Mouse (Mus musculus): ENCODE data around the gene Slit3. TPM values are rescaled to one million over a fixed set of nuclear protein-coding genes. Genes with fewer than 3 reads are reported as not detected.

Slit3 gene
- polyA plus RNA-seq, 1 experiment from 2014 or later = 4.8 TPM

GRCm38 (mm10) chr11:35639428-35639827 lies 518.4 kb downstream of the Slit3 start:
- no peak for TF ChIP-seq CTCF (IDR thresholded peaks at IDR 0.05; ENCODE audit: low read depth)
- no peak overlapping the region for H3K27ac ChIP-seq (ENCODE audit: low read depth, low read length)
- no peak for ATAC-seq
- H3K4me2 ChIP-seq (replicated peaks; ENCODE audit: low read depth) = no peak overlapping the region
- no peaks in the 10 kb centered on the region for H3K36me3 ChIP-seq (ENCODE audit: control insufficient read depth, insufficient read depth)
- H3K27me3 ChIP-seq (replicated peaks; ENCODE audit: control insufficient read depth, insufficient read depth, low read length) = no peaks in the 10 kb centered on the region
- H3K4me3 ChIP-seq (ENCODE audit: low read depth, low read length) = no peak overlapping the region
- no peaks in the 10 kb centered on the region for H3K4me1 ChIP-seq (replicated peaks; ENCODE audit: control insufficient read depth, insufficient read depth, low read length)
- no peak overlapping the region for H3K9ac ChIP-seq (ENCODE audit: low read depth, low read length)
- WGBS = 36% methylated on average over 11 of the region's 11 CpGs
- H3K9me3 ChIP-seq (ENCODE audit: control insufficient read depth) = no peaks in the 10 kb centered on the region

GRCm38 (mm10) chr11:35651286-35651685 lies 530.3 kb downstream of the Slit3 start:
- no peaks in the 10 kb centered on the region for H3K4me1 ChIP-seq (replicated peaks; ENCODE audit: control insufficient read depth, insufficient read depth, low read length)
- TF ChIP-seq CTCF (IDR thresholded peaks at IDR 0.05; ENCODE audit: low read depth) = no peak
- H3K27ac ChIP-seq (ENCODE audit: low read depth, low read length) = no peak overlapping the region
- no peak overlapping the region for H3K4me2 ChIP-seq (replicated peaks; ENCODE audit: low read depth)
- H3K4me3 ChIP-seq (ENCODE audit: low read depth, low read length) = no peak overlapping the region
- WGBS = 88% methylated on average over 10 of the region's 10 CpGs
- ATAC-seq = no peak
- H3K36me3 ChIP-seq (ENCODE audit: control insufficient read depth, insufficient read depth) = no peaks in the 10 kb centered on the region
- H3K27me3 ChIP-seq (replicated peaks; ENCODE audit: control insufficient read depth, insufficient read depth, low read length) = no peaks in the 10 kb centered on the region
- H3K9me3 ChIP-seq (ENCODE audit: control insufficient read depth) = no peaks in the 10 kb centered on the region
- H3K9ac ChIP-seq (ENCODE audit: low read depth, low read length) = no peak overlapping the region

DNA sequence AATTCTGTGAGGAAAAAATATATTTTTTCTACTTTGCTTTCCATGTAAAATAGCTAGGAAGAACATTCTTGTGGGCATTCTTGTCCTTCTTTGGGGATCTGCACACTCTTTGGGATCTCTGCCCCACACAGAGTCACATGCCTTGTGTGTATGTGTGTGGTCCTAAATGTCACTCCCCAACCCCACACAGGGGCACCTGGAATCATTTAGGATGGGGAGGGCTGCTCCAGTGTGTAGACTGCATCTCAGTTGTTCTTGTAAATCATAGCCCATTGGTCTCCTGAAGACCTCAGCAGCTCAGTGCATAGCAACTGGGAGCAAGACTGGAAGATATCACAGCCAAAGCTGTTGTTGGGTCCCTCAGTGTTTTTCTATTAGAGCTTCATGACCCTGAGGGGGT lies 534.8 kb downstream of the Slit3 start:
- no peak overlapping the region for H3K27ac ChIP-seq (ENCODE audit: low read depth, low read length)
- no peak overlapping the region for H3K9ac ChIP-seq (ENCODE audit: low read depth, low read length)
- H3K9me3 ChIP-seq (ENCODE audit: control insufficient read depth) = no peaks in the 10 kb centered on the region
- H3K27me3 ChIP-seq (replicated peaks; ENCODE audit: control insufficient read depth, insufficient read depth, low read length) = no peaks in the 10 kb centered on the region
- no peak for ATAC-seq
- H3K4me1 ChIP-seq (replicated peaks; ENCODE audit: control insufficient read depth, insufficient read depth, low read length) = no peaks in the 10 kb centered on the region
- H3K4me3 ChIP-seq (ENCODE audit: low read depth, low read length) = no peak overlapping the region
- no peak overlapping the region for H3K4me2 ChIP-seq (replicated peaks; ENCODE audit: low read depth)
- TF ChIP-seq CTCF (IDR thresholded peaks at IDR 0.05; ENCODE audit: low read depth) = no peak
- H3K36me3 ChIP-seq (ENCODE audit: control insufficient read depth, insufficient read depth) = no peaks in the 10 kb centered on the region

DNA sequence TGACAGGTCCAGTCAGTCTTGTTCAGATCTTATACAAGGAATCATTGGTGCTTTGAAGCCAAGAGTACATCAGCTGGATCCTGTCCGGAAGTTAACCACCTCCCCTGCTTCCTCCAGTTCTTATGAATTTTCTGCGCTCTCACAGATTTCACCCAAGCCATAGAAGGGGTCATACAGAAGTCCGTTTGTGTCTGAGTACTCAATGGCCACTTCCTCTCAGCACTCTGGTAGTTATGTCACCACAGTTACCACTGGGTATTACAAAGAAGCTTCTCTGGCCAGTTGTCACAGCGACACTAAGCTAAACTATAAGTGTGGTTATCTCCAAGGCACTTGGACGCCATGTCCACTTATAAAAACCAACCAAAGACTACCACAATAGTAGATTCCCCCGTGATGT lies 536.6 kb downstream of the Slit3 start:
- Histone ChIP-seq H3K4me1 (replicated peaks; ENCODE audit: control insufficient read depth, insufficient read depth, low read length) (no peaks in the 10 kb centered on the region), H3K9me3 (ENCODE audit: control insufficient read depth) (no peaks in the 10 kb centered on the region), H3K4me2 (replicated peaks; ENCODE audit: low read depth) (no peak overlapping the region), H3K27ac (ENCODE audit: low read depth, low read length) (no peak overlapping the region), H3K27me3 (replicated peaks; ENCODE audit: control insufficient read depth, insufficient read depth, low read length) (no peaks in the 10 kb centered on the region), H3K4me3 (ENCODE audit: low read depth, low read length) (no peak overlapping the region), H3K9ac (ENCODE audit: low read depth, low read length) (no peak overlapping the region), H3K36me3 (ENCODE audit: control insufficient read depth, insufficient read depth) (no peaks in the 10 kb centered on the region)
- 83% methylated on average over 6 of the region's 6 CpGs for WGBS
- no peak for ATAC-seq
- no peak for TF ChIP-seq CTCF (IDR thresholded peaks at IDR 0.05; ENCODE audit: low read depth)

- no peak overlapping the region for H3K9ac ChIP-seq (ENCODE audit: low read depth, low read length)
- 88% methylated on average over 4 of the region's 4 CpGs for WGBS
- no peak overlapping the region for H3K27ac ChIP-seq (ENCODE audit: low read depth, low read length)
- H3K27me3 ChIP-seq (replicated peaks; ENCODE audit: control insufficient read depth, insufficient read depth, low read length) = no peaks in the 10 kb centered on the region
- ATAC-seq = no peak
- TF ChIP-seq CTCF (IDR thresholded peaks at IDR 0.05; ENCODE audit: low read depth) = no peak
- H3K4me2 ChIP-seq (replicated peaks; ENCODE audit: low read depth) = no peak overlapping the region
- no peaks in the 10 kb centered on the region for H3K4me1 ChIP-seq (replicated peaks; ENCODE audit: control insufficient read depth, insufficient read depth, low read length)
- no peaks in the 10 kb centered on the region for H3K36me3 ChIP-seq (ENCODE audit: control insufficient read depth, insufficient read depth)
- no peaks in the 10 kb centered on the region for H3K9me3 ChIP-seq (ENCODE audit: control insufficient read depth)
- no peak overlapping the region for H3K4me3 ChIP-seq (ENCODE audit: low read depth, low read length)
These were observed 539.9 kb downstream of the Slit3 start for GRCm38 (mm10) chr11:35660967-35661366.

DNA sequence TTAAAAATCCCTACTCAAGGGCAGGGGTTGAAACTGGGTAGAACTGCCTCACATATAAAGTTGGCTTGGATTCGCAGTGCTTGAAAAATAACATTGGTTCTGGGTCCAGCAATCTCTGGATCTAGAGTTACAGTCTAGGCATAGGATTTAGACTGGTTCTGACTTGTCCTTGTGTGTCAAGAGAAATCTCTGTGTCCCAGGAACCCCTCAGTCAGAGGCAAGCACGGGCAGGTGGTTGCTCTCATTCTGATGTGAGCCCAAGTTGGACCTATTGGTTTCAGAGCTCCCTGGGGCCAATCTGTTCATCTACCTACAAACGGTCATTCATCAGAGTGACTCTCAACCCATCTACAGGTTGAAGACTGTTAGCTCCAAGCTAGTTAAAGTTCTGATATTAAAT lies 541.9 kb downstream of the Slit3 start:
- H3K4me3 ChIP-seq (ENCODE audit: low read depth, low read length) = no peak overlapping the region
- no peaks in the 10 kb centered on the region for H3K36me3 ChIP-seq (ENCODE audit: control insufficient read depth, insufficient read depth)
- no peak overlapping the region for H3K4me2 ChIP-seq (replicated peaks; ENCODE audit: low read depth)
- H3K4me1 ChIP-seq (replicated peaks; ENCODE audit: control insufficient read depth, insufficient read depth, low read length) = no peaks in the 10 kb centered on the region
- no peak for ATAC-seq
- no peaks in the 10 kb centered on the region for H3K27me3 ChIP-seq (replicated peaks; ENCODE audit: control insufficient read depth, insufficient read depth, low read length)
- no peak overlapping the region for H3K27ac ChIP-seq (ENCODE audit: low read depth, low read length)
- TF ChIP-seq CTCF (IDR thresholded peaks at IDR 0.05; ENCODE audit: low read depth) = no peak
- 91% methylated on average over 3 of the region's 3 CpGs for WGBS
- no peaks in the 10 kb centered on the region for H3K9me3 ChIP-seq (ENCODE audit: control insufficient read depth)
- H3K9ac ChIP-seq (ENCODE audit: low read depth, low read length) = no peak overlapping the region

DNA sequence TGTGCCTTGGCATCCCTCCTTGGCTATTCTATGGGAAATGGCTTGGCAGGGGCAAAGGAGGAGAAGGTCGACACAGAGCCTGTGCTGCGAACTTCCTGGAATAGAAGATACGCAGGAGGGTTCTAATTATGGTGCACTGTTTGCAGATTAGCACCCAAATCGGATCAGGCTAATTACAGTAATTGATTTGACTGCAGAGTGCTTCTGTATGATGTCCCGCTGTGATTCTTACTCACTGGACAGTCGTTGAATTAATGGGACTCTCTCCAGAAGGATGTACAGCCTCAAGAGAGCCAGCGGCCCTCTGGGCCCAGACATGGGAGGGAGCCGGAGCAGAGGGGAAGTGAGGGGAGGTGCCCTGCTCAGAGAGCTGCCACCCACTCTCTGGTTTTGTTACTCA lies 542.6 kb downstream of the Slit3 start:
- ATAC-seq = no peak
- 72% methylated on average over 8 of the region's 8 CpGs for WGBS
- no peak for TF ChIP-seq CTCF (IDR thresholded peaks at IDR 0.05; ENCODE audit: low read depth)
- no peak overlapping the region for H3K4me3 ChIP-seq (ENCODE audit: low read depth, low read length)
- no peak overlapping the region for H3K9ac ChIP-seq (ENCODE audit: low read depth, low read length)
- H3K27me3 ChIP-seq (replicated peaks; ENCODE audit: control insufficient read depth, insufficient read depth, low read length) = no peaks in the 10 kb centered on the region
- H3K4me2 ChIP-seq (replicated peaks; ENCODE audit: low read depth) = no peak overlapping the region
- no peaks in the 10 kb centered on the region for H3K9me3 ChIP-seq (ENCODE audit: control insufficient read depth)
- H3K27ac ChIP-seq (ENCODE audit: low read depth, low read length) = no peak overlapping the region
- H3K4me1 ChIP-seq (replicated peaks; ENCODE audit: control insufficient read depth, insufficient read depth, low read length) = no peaks in the 10 kb centered on the region
- no peaks in the 10 kb centered on the region for H3K36me3 ChIP-seq (ENCODE audit: control insufficient read depth, insufficient read depth)

All from intestine, postnatal 0 days (tissue).